Mouse (Mus musculus) T-helper 2 cell (primary cell): ENCODE results near the gene Ano8.

ENCODE experiments used
- in situ Hi-C: fragments of 300-600 bp; cut with MboI, MseI; formaldehyde crosslinking; loops from one replicate; pipeline ENCODE4 v1.15.1; 2025; ENCODE audit warnings: high pct_unique_total_duplicates

Gene Ano8

GRCm38 (mm10) chr8:71498816-71499690 is 13.3 kb upstream of the Ano8 start:
- in situ Hi-C loops, result no loop called here

DNA sequence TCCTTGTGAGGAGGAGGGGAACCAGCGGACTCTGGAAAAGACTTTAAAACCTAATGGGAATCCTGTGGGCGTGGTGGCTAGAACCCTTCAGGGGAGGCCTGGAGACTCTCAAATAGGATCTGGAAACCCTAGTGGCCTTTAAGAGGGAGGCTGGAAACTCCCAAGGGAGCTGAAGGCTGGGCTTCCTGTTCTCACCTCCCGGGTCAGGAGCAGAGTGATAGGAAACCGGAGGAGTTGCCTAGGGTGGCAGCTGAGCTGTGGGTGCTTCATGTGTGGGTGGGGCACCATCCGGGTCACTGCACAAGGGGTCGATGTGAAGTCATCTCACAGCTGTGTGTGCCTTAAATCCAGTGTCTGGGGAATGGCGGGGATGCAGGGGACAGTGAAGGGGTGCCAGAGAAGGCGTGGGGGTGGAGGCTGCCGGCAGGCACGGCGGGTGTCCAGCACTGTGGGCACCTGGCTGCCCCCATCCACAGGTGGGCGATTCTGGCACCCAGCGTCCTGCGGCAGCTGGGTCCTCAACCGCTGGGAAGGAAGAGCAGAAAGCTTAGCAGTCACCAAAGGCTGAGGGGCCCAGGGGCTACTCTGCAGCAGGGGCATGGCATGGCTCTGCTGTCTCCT is 12.2 kb upstream of the Ano8 start:
- in situ Hi-C loops, result no loop called here

DNA sequence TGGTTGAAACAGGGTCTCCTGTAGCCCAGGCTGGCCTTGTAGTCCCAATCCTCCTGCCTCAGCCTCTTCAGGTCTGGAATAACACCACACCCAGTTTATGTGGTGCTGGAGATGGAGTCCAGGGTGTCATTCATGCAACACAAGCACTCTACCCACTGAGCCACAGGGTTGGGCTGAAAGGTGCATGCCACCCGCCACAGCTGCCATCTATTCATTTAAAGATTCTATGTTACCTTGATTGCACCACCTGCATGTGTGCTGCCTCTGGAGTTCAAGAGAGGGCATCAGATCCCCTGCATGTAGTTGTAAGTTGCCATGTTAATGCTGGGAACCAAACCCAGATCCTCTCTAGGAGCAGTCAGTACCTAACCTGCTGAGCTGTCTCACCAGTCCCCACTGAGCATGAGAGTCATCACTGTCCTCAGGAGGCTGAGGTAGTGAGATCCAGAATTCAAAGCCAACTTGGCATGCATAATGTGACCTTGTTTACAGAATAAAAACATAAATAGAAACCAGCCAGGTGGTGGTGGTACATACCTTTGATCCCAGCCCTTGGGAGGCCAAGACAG is 11.4 kb upstream of the Ano8 start:
- in situ Hi-C loops, result no loop called here

DNA sequence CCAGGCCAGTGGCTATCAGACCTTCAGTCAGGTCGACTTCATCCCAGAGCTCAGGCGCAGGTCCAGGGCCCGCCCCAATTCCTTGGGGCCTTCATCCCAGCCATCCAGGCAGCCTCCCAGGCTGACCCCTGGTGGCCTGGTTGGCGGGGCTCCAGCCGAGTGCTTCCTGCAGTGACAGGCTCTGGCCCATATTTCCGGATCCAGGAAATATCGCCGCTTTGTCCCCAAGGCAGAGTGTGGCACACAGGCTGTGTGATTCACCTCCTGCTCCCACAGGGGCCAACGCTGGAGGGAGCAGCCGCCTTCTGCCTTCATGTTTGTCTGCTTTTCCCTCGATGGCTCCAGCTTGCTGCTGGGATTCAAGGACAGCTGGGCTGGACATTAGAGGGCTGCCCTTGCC is 10.7 kb upstream of the Ano8 start:
- in situ Hi-C loops, result no loop called here

DNA sequence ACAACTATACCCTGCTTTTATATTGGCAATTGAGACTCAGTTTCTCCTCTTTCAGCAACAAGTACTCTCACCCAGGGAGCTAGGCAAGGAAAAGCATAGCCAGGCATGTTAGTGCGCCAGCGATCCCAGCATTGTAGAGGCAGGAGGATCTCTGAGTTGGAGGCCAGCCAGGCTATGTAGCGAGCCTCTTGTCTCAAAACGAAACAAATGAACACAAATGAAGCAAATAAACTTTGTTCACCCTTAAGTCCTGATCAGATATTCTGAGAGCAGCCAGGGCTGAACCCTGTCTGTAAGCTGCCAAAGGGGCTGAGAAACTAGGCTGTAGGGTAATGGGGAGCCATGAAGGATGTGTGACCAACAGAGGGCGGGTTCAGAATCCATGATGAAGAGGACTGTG is 10.0 kb upstream of the Ano8 start:
- in situ Hi-C loops, result no loop called here

- in situ Hi-C loops, result no loop called here
Measured at GRCm38 (mm10) chr8:71495039-71495438, 9.3 kb upstream of the Ano8 start.

- in situ Hi-C loops, result loop anchor here (5.0 kb wide), 2 partner anchors 49 to 816 kb away; partner anchors contain the start of genes Bst2 and Lsm4
Measured at GRCm38 (mm10) chr8:71488454-71488853, 2.7 kb upstream of the Ano8 start.

DNA sequence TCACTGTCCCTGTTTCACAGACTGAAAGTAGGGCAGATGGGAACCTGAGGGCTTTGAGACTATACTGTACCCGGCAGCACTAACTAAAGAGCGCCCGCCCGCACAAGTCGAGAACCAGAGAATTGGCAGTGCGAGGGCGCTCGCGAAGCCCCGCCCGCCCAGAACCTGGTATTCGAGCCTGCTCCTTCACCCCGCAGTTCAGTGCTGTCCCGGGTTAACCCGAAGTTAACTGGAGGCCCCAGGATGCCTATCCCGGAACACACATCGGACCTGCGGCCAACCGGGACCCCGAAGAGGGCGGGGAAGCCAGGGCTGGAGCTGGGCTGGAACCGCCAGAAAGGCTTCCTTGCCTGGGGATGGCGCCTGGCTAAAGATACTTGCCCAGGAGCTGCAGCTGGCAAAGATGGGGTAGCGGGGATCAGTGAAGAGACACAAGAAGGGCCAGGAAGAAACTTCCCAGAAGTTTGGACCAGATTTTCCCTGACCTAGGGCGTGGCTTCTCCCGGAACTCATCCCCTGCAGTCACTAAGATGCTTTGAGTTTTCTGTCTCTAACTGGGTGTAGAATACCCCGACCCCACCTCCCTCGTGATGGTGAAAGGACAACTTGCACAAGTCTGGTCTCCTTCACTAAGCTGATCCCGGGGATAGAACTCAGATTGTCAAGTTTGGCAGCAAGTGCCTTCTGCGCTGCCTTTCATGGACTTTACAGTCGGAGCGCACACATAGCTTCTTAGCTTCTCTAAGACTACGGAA is 2.1 kb upstream of the Ano8 start, which contains the start of gene Gtpbp3:
Gene Gtpbp3 (plus strand): TSS at position 413 of the 755 bp plus-strand sequence.
- in situ Hi-C loops, result loop anchor here (5.0 kb wide), 2 partner anchors 49 to 816 kb away; partner anchors contain the start of genes Bst2 and Lsm4

GRCm38 (mm10) chr8:71486136-71486529 is 370 bp upstream of the Ano8 start:
- in situ Hi-C loops, result loop anchor here (5.0 kb wide), 2 partner anchors 51 to 814 kb away; partner anchors contain the start of genes Bst2 and Lsm4

- in situ Hi-C loops, result loop anchor here (5.0 kb wide), 2 partner anchors 53 to 812 kb away; partner anchors contain the start of genes Bst2 and Lsm4
Measured at GRCm38 (mm10) chr8:71484736-71485135, 1.0 kb downstream of the Ano8 start.

DNA sequence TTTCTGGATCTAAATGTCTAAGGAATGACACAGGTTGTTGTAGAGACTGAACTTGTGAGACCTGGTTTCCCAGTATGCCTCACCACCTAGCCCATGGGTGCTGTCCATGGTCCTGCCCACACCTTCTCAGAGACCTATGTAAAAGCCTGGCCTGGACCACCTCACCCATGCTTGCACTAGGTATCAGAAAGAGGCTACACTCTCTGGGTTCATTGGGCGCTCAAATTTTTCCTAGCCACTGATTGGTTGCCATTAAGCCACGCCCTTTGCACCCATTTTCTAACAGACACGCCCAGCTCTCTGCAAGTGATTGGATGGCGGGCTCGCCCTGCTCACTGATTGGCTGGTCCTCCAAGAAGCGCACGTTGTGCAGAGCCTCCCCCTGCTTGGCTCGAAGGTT is 1.8 kb downstream of the Ano8 start:
- in situ Hi-C loops, result no loop called here

GRCm38 (mm10) chr8:71478943-71479342 is 6.8 kb downstream of the Ano8 start:
- in situ Hi-C loops, result no loop called here

GRCm38 (mm10) chr8:71477196-71477845 is 8.4 kb downstream of the Ano8 start:
- in situ Hi-C loops, result no loop called here

GRCm38 (mm10) chr8:71476099-71476940 is 9.4 kb downstream of the Ano8 start:
- in situ Hi-C loops, result no loop called here

DNA sequence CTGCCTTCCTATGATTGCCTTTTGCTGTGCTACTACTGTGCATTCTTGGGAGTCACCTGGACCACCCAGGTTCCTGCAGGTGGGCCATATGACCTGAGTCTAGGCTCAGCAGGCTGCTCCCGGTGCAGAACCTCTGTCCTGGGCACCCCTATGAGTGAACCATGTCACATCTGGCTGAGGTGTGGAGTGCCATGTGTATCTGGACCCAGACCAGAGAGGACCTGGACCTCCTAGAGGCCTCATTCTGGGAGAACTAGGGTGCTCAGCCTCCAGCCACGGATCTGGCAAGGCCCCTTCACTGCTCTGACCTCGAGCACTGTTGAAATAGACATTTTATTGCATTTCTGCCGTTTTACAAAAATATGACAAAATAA is 10.1 kb downstream of the Ano8 start:
- in situ Hi-C loops, result no loop called here

DNA sequence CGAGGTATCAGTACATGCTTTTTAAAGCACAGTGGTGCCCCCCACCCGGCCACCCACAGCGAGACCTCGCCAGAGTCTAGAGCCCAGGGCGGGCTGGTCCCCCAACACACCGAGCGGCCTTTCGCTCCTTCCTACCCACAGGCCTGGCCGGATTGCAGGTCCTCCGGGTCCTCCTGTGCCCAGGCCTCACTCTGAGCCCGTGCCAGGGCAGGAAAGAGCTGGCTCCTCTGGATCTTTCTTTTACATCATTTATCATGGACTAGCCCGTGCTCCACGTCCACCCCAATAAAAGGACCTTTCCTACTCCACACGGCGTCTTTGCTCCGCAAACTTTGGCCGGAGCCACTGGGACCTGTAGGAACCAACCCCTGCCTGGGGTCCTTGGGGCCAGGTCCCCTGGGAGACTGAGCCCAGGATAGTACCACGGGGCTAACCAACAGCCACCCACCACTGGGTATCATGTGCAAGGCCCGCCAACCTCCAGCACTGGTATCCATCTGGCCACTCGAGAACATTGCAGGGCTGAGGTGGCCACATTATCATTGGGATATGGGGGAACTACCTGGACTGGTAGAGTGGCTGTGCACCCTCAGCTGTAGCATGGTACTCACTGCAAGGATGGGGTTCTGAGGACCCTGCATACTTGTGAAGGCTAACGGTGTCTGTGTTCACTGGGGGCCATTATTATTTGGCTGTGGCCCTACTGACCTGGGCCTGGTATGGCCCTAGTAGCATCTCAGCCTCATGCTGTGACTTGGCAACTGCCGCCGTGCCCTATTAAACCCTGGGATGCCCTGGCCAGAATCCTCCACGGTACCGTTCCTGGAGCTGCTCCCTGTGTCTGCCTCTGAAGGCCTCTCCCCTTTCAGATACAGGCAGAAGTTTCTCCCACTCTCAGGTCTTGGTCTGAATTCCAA is 10.7 kb downstream of the Ano8 start:
- in situ Hi-C loops, result loop anchor here (25.0 kb wide), 1 partner anchor 1113 kb away; the partner anchor contains the start of genes Comp and Upf1

DNA sequence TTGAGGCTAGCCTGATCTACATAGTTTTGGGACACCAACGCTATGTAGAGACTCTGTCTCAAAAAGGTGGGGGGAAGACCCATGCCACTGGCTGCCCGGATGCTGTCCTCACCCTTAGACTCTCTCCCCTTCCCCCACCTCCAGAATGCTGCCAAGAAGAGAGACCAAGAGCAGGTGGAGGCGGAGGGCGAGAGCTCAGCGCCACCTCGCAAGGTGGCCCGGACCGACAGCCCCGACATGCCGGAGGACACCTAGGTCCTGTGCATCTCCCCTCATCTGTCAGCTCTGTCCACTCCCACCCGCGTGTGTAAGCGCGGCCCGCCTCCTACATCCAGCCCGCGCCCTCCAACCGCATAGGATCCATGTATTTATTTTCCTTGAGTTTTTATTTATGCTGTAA is 11.4 kb downstream of the Ano8 start:
- in situ Hi-C loops, result loop anchor here (25.0 kb wide), 1 partner anchor 1112 kb away; the partner anchor contains the start of genes Comp and Upf1

DNA sequence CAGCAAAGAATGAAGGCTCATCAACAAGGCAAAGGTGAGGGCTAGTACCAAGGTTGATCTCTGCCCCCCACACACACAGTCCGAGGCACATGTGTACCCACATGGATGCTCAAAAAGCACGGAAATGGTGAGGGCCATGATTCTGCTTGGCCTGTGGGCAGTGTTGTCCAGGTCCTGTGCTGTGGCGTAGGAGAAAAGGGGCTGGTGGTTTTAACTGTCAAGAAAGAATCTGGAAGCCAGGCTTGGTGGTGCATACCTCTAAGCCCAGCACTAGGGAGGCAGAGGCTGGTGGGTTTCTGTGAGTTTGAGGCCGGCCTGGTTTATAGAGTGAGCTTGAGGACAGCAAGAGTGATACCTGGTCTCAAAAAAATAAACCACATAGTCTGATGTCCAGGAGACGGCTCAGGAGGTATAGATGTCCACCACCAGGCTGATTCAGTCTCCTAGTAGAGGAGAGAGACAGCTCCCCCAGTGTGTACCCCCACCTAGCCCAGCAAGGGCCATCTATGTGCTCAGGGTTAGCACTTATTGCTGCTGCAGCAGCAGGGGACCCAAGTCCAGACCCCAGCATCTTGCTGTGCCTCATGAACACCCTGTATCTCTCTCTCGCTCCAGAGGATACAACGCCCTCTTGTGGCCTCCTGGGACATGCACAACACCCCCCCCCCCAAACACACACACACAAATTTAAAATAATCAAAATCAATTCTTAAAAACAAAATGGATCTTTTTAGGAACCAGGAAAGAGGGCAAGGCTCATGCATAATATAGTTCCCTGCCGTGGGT is 13.0 kb downstream of the Ano8 start:
- in situ Hi-C loops, result loop anchor here (25.0 kb wide), 1 partner anchor 1110 kb away; the partner anchor contains the start of genes Comp and Upf1
